Mouse (Mus musculus) retina, postnatal 7 days (tissue): ENCODE data around the gene Ralgapa1.
"Not testable (repeated sequence)": the region's sequence is repeated elsewhere in the genome, so short reads cannot be mapped to it uniquely, and the experiment has no call there.

ENCODE experiments used
- DNase-seq: peaks from one replicate; pipeline ENCODE4 v3.0.0-alpha.2; 2012; ENCODE audit warnings: low read depth, low spot score

Gene Ralgapa1

GRCm38 (mm10) chr12:55800144-55800543, 20.8 kb downstream of the Ralgapa1 start:
- DNase-seq = no peak

- no peak for DNase-seq
These were observed 22.2 kb downstream of the Ralgapa1 start for GRCm38 (mm10) chr12:55798745-55799144.

GRCm38 (mm10) chr12:55797103-55797502, 23.9 kb downstream of the Ralgapa1 start:
- no peak for DNase-seq

GRCm38 (mm10) chr12:55794485-55794884, 26.5 kb downstream of the Ralgapa1 start:
- not testable (repeated sequence) for DNase-seq

GRCm38 (mm10) chr12:55785252-55785651, 35.7 kb downstream of the Ralgapa1 start:
- no peak for DNase-seq

GRCm38 (mm10) chr12:55782662-55783061, 38.3 kb downstream of the Ralgapa1 start:
- DNase-seq = no peak

GRCm38 (mm10) chr12:55778301-55778700, 42.7 kb downstream of the Ralgapa1 start:
- DNase-seq = no peak

GRCm38 (mm10) chr12:55777356-55777755, 43.6 kb downstream of the Ralgapa1 start:
- no peak for DNase-seq

- DNase-seq = no peak
These were observed 46.7 kb downstream of the Ralgapa1 start for GRCm38 (mm10) chr12:55774316-55774715.

GRCm38 (mm10) chr12:55720319-55720718, 100.6 kb downstream of the Ralgapa1 start:
- peak; percentile 14 for DNase-seq

GRCm38 (mm10) chr12:55705881-55706280, 115.1 kb downstream of the Ralgapa1 start:
- DNase-seq = no peak

- DNase-seq = no peak
These were observed 154.3 kb downstream of the Ralgapa1 start for GRCm38 (mm10) chr12:55666699-55667098.

- DNase-seq = not testable (repeated sequence)
These were observed 157.8 kb downstream of the Ralgapa1 start for GRCm38 (mm10) chr12:55663194-55663593.

- no peak for DNase-seq
These were observed 172.9 kb downstream of the Ralgapa1 start for GRCm38 (mm10) chr12:55648011-55648525.

- DNase-seq = peak; percentile 25
These were observed 194.3 kb downstream of the Ralgapa1 start for GRCm38 (mm10) chr12:55626711-55627110.

GRCm38 (mm10) chr12:55623254-55623653, 197.7 kb downstream of the Ralgapa1 start:
- no peak for DNase-seq

- no peak for DNase-seq
These were observed 198.2 kb downstream of the Ralgapa1 start for GRCm38 (mm10) chr12:55622615-55623245.

GRCm38 (mm10) chr12:55620321-55620720, 200.6 kb downstream of the Ralgapa1 start:
- DNase-seq = no peak

GRCm38 (mm10) chr12:55610812-55611211, 210.2 kb downstream of the Ralgapa1 start:
- no peak for DNase-seq

- no peak for DNase-seq
These were observed 213.1 kb downstream of the Ralgapa1 start for GRCm38 (mm10) chr12:55607902-55608301.

GRCm38 (mm10) chr12:55604411-55604810, 216.6 kb downstream of the Ralgapa1 start:
- DNase-seq = no peak

GRCm38 (mm10) chr12:55600503-55600994, 220.4 kb downstream of the Ralgapa1 start:
- DNase-seq = no peak
